In the genomic region with DNA sequence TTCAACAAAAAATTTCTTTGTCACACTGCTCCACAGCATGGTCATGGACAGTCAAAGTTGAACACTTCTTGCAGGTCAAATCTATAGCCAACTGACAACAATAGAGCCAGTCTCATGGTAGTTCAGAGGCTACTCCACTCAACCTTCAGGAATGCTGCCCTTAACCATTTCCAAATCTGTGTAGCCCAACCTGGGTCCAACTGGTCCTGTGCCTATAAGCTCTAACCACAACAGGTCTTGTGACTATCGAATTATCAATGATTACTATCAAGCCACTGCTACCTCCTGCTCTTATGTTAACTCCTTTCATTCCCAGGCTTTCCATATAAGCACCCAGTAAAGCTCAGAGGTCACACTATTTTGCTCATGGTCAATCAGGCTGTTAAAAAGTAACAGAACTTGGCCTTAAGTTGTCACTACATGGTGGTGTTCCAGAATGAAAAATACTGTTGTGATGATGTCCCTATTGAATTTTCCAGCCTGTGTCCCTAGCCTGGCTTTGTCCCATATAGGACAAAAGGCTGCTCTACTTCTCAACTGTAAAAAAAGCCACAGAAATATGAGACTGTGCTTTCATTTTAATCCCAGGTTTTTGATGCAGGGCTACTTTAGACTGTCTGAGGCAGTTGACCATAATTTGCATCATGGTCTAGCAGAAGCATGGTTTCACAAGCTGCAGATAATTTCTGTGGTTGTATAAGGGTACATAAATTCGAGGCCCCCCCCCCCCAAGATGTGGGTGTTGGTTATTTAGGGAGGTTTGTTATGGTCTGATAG, we compare ENCODE assay signal across 20 mouse cellular contexts. TPM values are rescaled to one million over a fixed set of nuclear protein-coding genes. Genes with fewer than 3 reads are reported as not detected.
DNase-seq lines count a peak whose midpoint lies in the region; ATAC-seq and TF ChIP-seq lines count a peak whose summit lies in the region.
"Had no signal": no experiment of that assay in that cellular context is flagged by ENCODE, and none has a peak within 500 bp of the region (broad histone marks: within the 10 kb centered on the region; RNA-seq: fewer than 3 reads in every experiment).

No protein-coding gene starts in this region.

- H3K36me3 ChIP-seq in forebrain, embryonic 11.5 days (ENCODE audit: control insufficient read depth, insufficient read depth, low read length) = no peaks in the 10 kb centered on the region; the same call in 1 of the 2 replicates
- H3K36me3 ChIP-seq in forebrain, embryonic 16.5 days (ENCODE audit: control insufficient read depth, insufficient read depth) = peaks cover 4% of the 10 kb centered on the region; the same call in 1 of the 2 replicates
- peaks cover 51% of the 10 kb centered on the region for H3K36me3 ChIP-seq in megakaryocyte, embryonic 14.5 days (replicated peaks; ENCODE audit: low read length)
- H3K36me3 ChIP-seq in stomach, postnatal 0 days (ENCODE audit: control insufficient read depth, insufficient read depth, low read length) = no peaks in the 10 kb centered on the region; the same call in 1 of the 2 replicates

- 90% methylated on average over 2 of the region's 2 CpGs for WGBS in forebrain, embryonic 11.5 days
- 89% methylated on average over 2 of the region's 2 CpGs for WGBS in forebrain, embryonic 16.5 days
- 78% methylated on average over 2 of the region's 2 CpGs for WGBS in stomach, postnatal 0 days
- WGBS in cerebellum, adult 2 months = 90% methylated on average over 2 of the region's 2 CpGs

- H3K27ac ChIP-seq in forebrain, embryonic 11.5 days (ENCODE audit: low read depth, low read length) = no peak overlapping the region
- no peak overlapping the region for H3K27ac ChIP-seq in forebrain, embryonic 16.5 days (ENCODE audit: low read length)
- no peak overlapping the region for H3K27ac ChIP-seq in stomach, postnatal 0 days (replicated peaks)
- no peak overlapping the region for H3K27ac ChIP-seq in cerebellum, adult 2 months (ENCODE audit: insufficient read depth, low read length)
- H3K27ac ChIP-seq: layer of hippocampus, adult 2 months; limb, embryonic 13.5 days had no signal

- H3K4me1 ChIP-seq in forebrain, embryonic 11.5 days (replicated peaks; ENCODE audit: control insufficient read depth, insufficient read depth, low read length) = peaks cover 11% of the 10 kb centered on the region
- peaks cover 25% of the 10 kb centered on the region for H3K4me1 ChIP-seq in forebrain, embryonic 16.5 days (replicated peaks; ENCODE audit: control insufficient read depth, insufficient read depth, low read length)
- peaks cover 96% of the 10 kb centered on the region for H3K4me1 ChIP-seq in megakaryocyte, embryonic 14.5 days
- H3K4me1 ChIP-seq in stomach, postnatal 0 days (replicated peaks; ENCODE audit: control insufficient read depth, insufficient read depth) = peaks cover 4% of the 10 kb centered on the region; the same call in 1 of the 2 replicates
- peaks cover 7% of the 10 kb centered on the region for H3K4me1 ChIP-seq in cerebellum, adult 2 months (ENCODE audit: control insufficient read depth, insufficient read depth, low read length)

- no peak for TF ChIP-seq CTCF in stomach, postnatal 0 days (IDR thresholded peaks at IDR 0.05; ENCODE audit: low read depth)
- no peak for TF ChIP-seq CTCF in cerebellum, adult 2 months (IDR thresholded peaks at IDR 0.05; ENCODE audit: borderline replicate concordance, insufficient read depth, low read depth, low read length)

- no peak overlapping the region for H3K4me2 ChIP-seq in forebrain, embryonic 11.5 days (ENCODE audit: low read depth, low read length, severe bottlenecking)
- no peak overlapping the region for H3K4me2 ChIP-seq in forebrain, embryonic 16.5 days (ENCODE audit: low read length)
- no peak overlapping the region for H3K4me2 ChIP-seq in stomach, postnatal 0 days (replicated peaks; ENCODE audit: low read depth)
- H3K4me2 ChIP-seq: heart, embryonic 12.5 days; limb, embryonic 13.5 days had no signal

- H3K27me3 ChIP-seq in forebrain, embryonic 11.5 days (ENCODE audit: control insufficient read depth, insufficient read depth, low read length) = no peaks in the 10 kb centered on the region
- no peaks in the 10 kb centered on the region for H3K27me3 ChIP-seq in forebrain, embryonic 16.5 days (replicated peaks; ENCODE audit: control insufficient read depth, insufficient read depth, low read length)
- H3K27me3 ChIP-seq in megakaryocyte, embryonic 14.5 days (replicated peaks) = no peaks in the 10 kb centered on the region
- H3K27me3 ChIP-seq in stomach, postnatal 0 days (ENCODE audit: control insufficient read depth, insufficient read depth, low read length) = no peaks in the 10 kb centered on the region
- no peaks in the 10 kb centered on the region for H3K27me3 ChIP-seq in cerebellum, adult 2 months (ENCODE audit: control insufficient read depth, insufficient read depth, low read length)
- H3K27me3 ChIP-seq: heart, embryonic 12.5 days; limb, embryonic 13.5 days had no signal

- no peaks in the 10 kb centered on the region for H3K9me3 ChIP-seq in forebrain, embryonic 11.5 days (ENCODE audit: control insufficient read depth, low read length)
- H3K9me3 ChIP-seq in forebrain, embryonic 16.5 days (ENCODE audit: control insufficient read depth, low read length) = no peaks in the 10 kb centered on the region
- H3K9me3 ChIP-seq in megakaryocyte, embryonic 14.5 days = no peaks in the 10 kb centered on the region
- no peaks in the 10 kb centered on the region for H3K9me3 ChIP-seq in stomach, postnatal 0 days (ENCODE audit: control insufficient read depth, low read length)
- H3K9me3 ChIP-seq: heart, embryonic 12.5 days; limb, embryonic 13.5 days had no signal

- H3K9ac ChIP-seq in forebrain, embryonic 11.5 days (ENCODE audit: low read length) = no peak overlapping the region
- H3K9ac ChIP-seq in forebrain, embryonic 16.5 days (replicated peaks; ENCODE audit: low read depth, low read length) = no peak overlapping the region
- H3K9ac ChIP-seq in stomach, postnatal 0 days (ENCODE audit: low read length) = no peak overlapping the region
- H3K9ac ChIP-seq: forebrain, postnatal 0 days; heart, embryonic 12.5 days; limb, embryonic 13.5 days had no signal

- H3K4me3 ChIP-seq in forebrain, embryonic 11.5 days (ENCODE audit: low read depth, low read length) = no peak overlapping the region
- no peak overlapping the region for H3K4me3 ChIP-seq in forebrain, embryonic 16.5 days (replicated peaks; ENCODE audit: low read length)
- H3K4me3 ChIP-seq in megakaryocyte, embryonic 14.5 days (replicated peaks) = peak overlapping the region; percentile 50
- H3K4me3 ChIP-seq in stomach, postnatal 0 days (ENCODE audit: low read depth, low read length) = no peak overlapping the region
- H3K4me3 ChIP-seq in cerebellum, adult 2 months (replicated peaks; ENCODE audit: insufficient read depth, low read depth, low read length) = no peak overlapping the region
- H3K4me3 ChIP-seq: heart, embryonic 12.5 days; layer of hippocampus, adult 2 months; limb, embryonic 13.5 days had no signal

- no peak for TF ChIP-seq EP300 in stomach, postnatal 0 days (optimal IDR thresholded peaks at IDR 0.05)

- TF ChIP-seq POLR2A in cerebellum, adult 2 months (IDR thresholded peaks at IDR 0.05; ENCODE audit: borderline replicate concordance, insufficient read depth, low read length) = no peak

- peak; percentile 3 for DNase-seq in forebrain, embryonic 11.5 days (ENCODE audit: low spot score)
- DNase-seq in kidney, postnatal 36 days = peak; percentile 14 to 58
- no peak for DNase-seq in stomach, postnatal 0 days (ENCODE audit: low spot score)
- DNase-seq in cerebellum, adult 2 months = no peak
- DNase-seq in lung, postnatal 4 days = no peak
- DNase-seq: adrenal gland, postnatal 14 days; cerebellum, adult 8-10 months; embryo, embryonic 11 days; forebrain, postnatal 0 days; gastrocnemius, postnatal 25 days; heart, postnatal 36 days; midbrain, embryonic 14.5 days; right cerebral cortex, adult 18-20 months; thymus, postnatal 4 days had no signal

- ATAC-seq in forebrain, embryonic 11.5 days (replicated peaks; ENCODE audit: low FRiP score) = no peak
- ATAC-seq in forebrain, embryonic 16.5 days = no peak
- no peak for ATAC-seq in megakaryocyte, adult 5-6 weeks (ENCODE audit: poor library complexity, severe bottlenecking)
- 0 out of 2 replicates have a peak, but pooled peaks have one; percentile 15 for ATAC-seq in stomach, postnatal 0 days (ENCODE audit: low FRiP score, low TSS enrichment)
- ATAC-seq: forebrain, postnatal 0 days had no signal

RNA-seq across cellular contexts. Expression of gene Ccl25, which starts 6.0 kb away (rescaled TPM):
- polyA plus RNA-seq in forebrain, embryonic 11.5 days (2014; fragmentation: Nextera tagmentation; extraction: Ambion mirVana) = 23.7 and 24.6 TPM in 2 replicates
- polyA plus RNA-seq in forebrain, embryonic 16.5 days (2015; fragmentation: Nextera tagmentation; extraction: Ambion mirVana) = 17.1 and 21.6 TPM in 2 replicates
- polyA plus RNA-seq in megakaryocyte, embryonic 14.5 days (2012; ENCODE audit: insufficient read depth, low replicate concordance) = 3.3 TPM in 1 of 2 replicates, not detected in the other
- 14.0 and 18.8 TPM in 2 replicates for total RNA-seq in megakaryocyte, adult 5-6 weeks (2015)
- total RNA-seq in megakaryocyte, adult 5-6 weeks (2017) = 8.9 and 9.5 TPM in 2 replicates
- polyA plus RNA-seq in stomach, postnatal 0 days (2015; fragmentation: Nextera tagmentation; extraction: Ambion mirVana) = 4.4 and 5.3 TPM in 2 replicates
- 16.9 and 17.2 TPM in 2 replicates for polyA plus RNA-seq in cerebellum, adult 2 months (2012; rRNA removed)

RNA-seq across cellular contexts. Expression of gene Elavl1, which starts 6.2 kb away (rescaled TPM):
- polyA plus RNA-seq in forebrain, embryonic 11.5 days (2014; fragmentation: Nextera tagmentation; extraction: Ambion mirVana) = 371 and 394 TPM in 2 replicates
- 127 and 150 TPM in 2 replicates for polyA plus RNA-seq in forebrain, embryonic 16.5 days (2015; fragmentation: Nextera tagmentation; extraction: Ambion mirVana)
- 25.6 and 41.2 TPM in 2 replicates for polyA plus RNA-seq in megakaryocyte, embryonic 14.5 days (2012; ENCODE audit: insufficient read depth, low replicate concordance)
- total RNA-seq in megakaryocyte, adult 5-6 weeks (2015) = 86.6 and 92.7 TPM in 2 replicates
- total RNA-seq in megakaryocyte, adult 5-6 weeks (2017) = 46.0 and 59.2 TPM in 2 replicates
- 80.2 and 88.6 TPM in 2 replicates for polyA plus RNA-seq in stomach, postnatal 0 days (2015; fragmentation: Nextera tagmentation; extraction: Ambion mirVana)
- polyA plus RNA-seq in cerebellum, adult 2 months (2012; rRNA removed) = 36.8 and 37.3 TPM in 2 replicates

RNA-seq across cellular contexts. Expression of gene Timm44, which starts 43.3 kb away (rescaled TPM):
- polyA plus RNA-seq in forebrain, embryonic 11.5 days (2014; fragmentation: Nextera tagmentation; extraction: Ambion mirVana) = 67.0 and 75.3 TPM in 2 replicates
- 41.1 and 44.5 TPM in 2 replicates for polyA plus RNA-seq in forebrain, embryonic 16.5 days (2015; fragmentation: Nextera tagmentation; extraction: Ambion mirVana)
- 14.2 and 43.5 TPM in 2 replicates for polyA plus RNA-seq in megakaryocyte, embryonic 14.5 days (2012; ENCODE audit: insufficient read depth, low replicate concordance)
- total RNA-seq in megakaryocyte, adult 5-6 weeks (2015) = 42.1 and 45.2 TPM in 2 replicates
- 60.3 and 68.0 TPM in 2 replicates for total RNA-seq in megakaryocyte, adult 5-6 weeks (2017)
- polyA plus RNA-seq in stomach, postnatal 0 days (2015; fragmentation: Nextera tagmentation; extraction: Ambion mirVana) = 37.8 and 38.4 TPM in 2 replicates
- 91.5 and 98.4 TPM in 2 replicates for polyA plus RNA-seq in cerebellum, adult 2 months (2012; rRNA removed)

RNA-seq across cellular contexts. Expression of gene Ctxn1, which starts 59.9 kb away (rescaled TPM):
- polyA plus RNA-seq in forebrain, embryonic 11.5 days (2014; fragmentation: Nextera tagmentation; extraction: Ambion mirVana) = 153 and 167 TPM in 2 replicates
- 417 and 424 TPM in 2 replicates for polyA plus RNA-seq in forebrain, embryonic 16.5 days (2015; fragmentation: Nextera tagmentation; extraction: Ambion mirVana)
- polyA plus RNA-seq in megakaryocyte, embryonic 14.5 days (2012; ENCODE audit: insufficient read depth, low replicate concordance) = 4.9 and 6.9 TPM in 2 replicates
- total RNA-seq in megakaryocyte, adult 5-6 weeks (2015) = 0.91 and 1.9 TPM in 2 replicates
- 0.15 TPM in 1 of 2 replicates, not detected in the other for total RNA-seq in megakaryocyte, adult 5-6 weeks (2017)
- 43.9 and 53.1 TPM in 2 replicates for polyA plus RNA-seq in stomach, postnatal 0 days (2015; fragmentation: Nextera tagmentation; extraction: Ambion mirVana)
- 21.8 and 24.1 TPM in 2 replicates for polyA plus RNA-seq in cerebellum, adult 2 months (2012; rRNA removed)

Comparison
In these comparisons a context has a peak if more than half of its experiments do, and no peak if none do; other contexts are left out.
1. DNase-seq: peak in forebrain, embryonic 11.5 days (single experiment) and kidney, postnatal 36 days (2 of 2); none in stomach, postnatal 0 days (single experiment), cerebellum, adult 2 months (0 of 2) and lung, postnatal 4 days (0 of 2).